Mouse (Mus musculus) thymus, adult 2 months (tissue): Measurements from ENCODE around the gene Oxld1. TPM values are rescaled to one million over a fixed set of nuclear protein-coding genes. Genes with fewer than 3 reads are reported as not detected.

Experiments
- DNase-seq: peaks from one replicate; pipeline ENCODE4 v3.0.0; 2021
- H3K27ac ChIP-seq: fragments of 200-500 bp; 2 replicates; pipeline ENCODE4 v1.5.1; 2012; ENCODE audit warnings: low read length, control low read depth; ENCODE audit not compliant: control insufficient read depth, insufficient read depth
- H3K27me3 ChIP-seq: fragments of 200-500 bp; 2 replicates; pipeline ENCODE4 v1.6.1; 2012; ENCODE audit warnings: mild to moderate bottlenecking, low read length, moderate library complexity, mixed read lengths; ENCODE audit not compliant: control insufficient read depth, insufficient read depth
- H3K36me3 ChIP-seq: fragments of 200-500 bp; 2 replicates; pipeline ENCODE4 v1.6.1; 2012; ENCODE audit warnings: mild to moderate bottlenecking, low read length, moderate library complexity; ENCODE audit not compliant: control insufficient read depth, insufficient read depth
- H3K4me1 ChIP-seq: fragments of 200-500 bp; replicated peaks from 2 replicates; pipeline ENCODE4 v1.6.1; 2012; ENCODE audit warnings: low read length; ENCODE audit not compliant: control insufficient read depth, insufficient read depth
- H3K4me3 ChIP-seq: fragments of 200-500 bp; 2 replicates; pipeline ENCODE4 v1.5.1; 2012; ENCODE audit warnings: mild to moderate bottlenecking, low read length, control low read depth, moderate library complexity; ENCODE audit not compliant: control insufficient read depth, insufficient read depth
- CTCF ChIP-seq: fragments of 200-500 bp; IDR thresholded peaks from 2 replicates; pipeline ENCODE4 v1.5.1; 2012; ENCODE audit warnings: mild to moderate bottlenecking, control low read depth, low read length, moderate library complexity, borderline replicate concordance; ENCODE audit not compliant: control insufficient read depth, poor library complexity, insufficient read depth; ENCODE audit errors: extremely low read depth
- POLR2A ChIP-seq: fragments of 200-500 bp; IDR thresholded peaks from 2 replicates; pipeline ENCODE4 v1.6.1; 2012; ENCODE audit warnings: mild to moderate bottlenecking, low read length, control low read depth, moderate library complexity; ENCODE audit not compliant: control insufficient read depth, poor library complexity, insufficient read depth; ENCODE audit errors: extremely low read depth
- WGBS: fragments of 180-500 bp; shearing (Covaris S2); methylation state at CpG from one replicate; pipeline ENCODE4 v1.1.7; 2018; 5-methylcytosine and 5-hydroxymethylcytosine counted together
- polyA plus RNA-seq: library from polyadenylated mRNA; depleted of rRNA; stranded (reverse); fragments of >200 nt; gene quantifications from 2 replicates; pipeline ENCODE4 v1.2.3, GENCODE M21; 2012

Gene Oxld1
- polyA plus RNA-seq, 1 experiment = 17.3 TPM

DNA sequence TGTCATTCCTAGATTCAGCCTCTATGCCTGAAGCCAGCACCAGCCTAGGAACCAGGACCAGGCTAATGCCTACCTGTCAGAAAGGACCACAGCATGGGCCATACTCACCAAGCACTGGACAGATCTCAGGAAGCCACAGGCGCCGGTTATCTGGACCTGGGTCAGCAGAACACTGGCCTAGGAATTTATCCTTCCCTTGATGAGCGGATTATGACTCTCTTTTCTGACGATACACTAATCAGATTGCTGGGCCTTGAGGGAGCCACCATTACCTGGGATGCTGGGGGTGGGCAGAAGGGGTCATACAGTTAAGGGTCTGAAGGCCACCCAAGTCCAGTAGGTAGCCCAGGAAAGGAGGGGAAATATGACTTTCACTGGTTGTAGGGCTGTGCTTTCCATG is 4.6 kb downstream of the Oxld1 start, which contains the start of gene Pde6g:
Gene Pde6g (minus strand): TSS at position 195 of the 400 bp plus-strand sequence.
- TF ChIP-seq POLR2A (no peak), CTCF (no peak)
- no peak within 1 kb of the TSS for H3K27ac ChIP-seq
- H3K4me1 ChIP-seq = peaks cover 13% of the 10 kb centered on the region
- DNase-seq = no peak
- WGBS = 95% methylated on average over 4 of the region's 4 CpGs
- H3K27me3 ChIP-seq = no peaks in the 10 kb centered on the region
- H3K36me3 ChIP-seq = no peaks in the 10 kb centered on the region
- no peak within 1 kb of the TSS for H3K4me3 ChIP-seq

GRCm38 (mm10) chr11:120452246-120452645 is 5.6 kb downstream of the Oxld1 start:
- 93% methylated on average over 3 of the region's 3 CpGs for WGBS

DNA sequence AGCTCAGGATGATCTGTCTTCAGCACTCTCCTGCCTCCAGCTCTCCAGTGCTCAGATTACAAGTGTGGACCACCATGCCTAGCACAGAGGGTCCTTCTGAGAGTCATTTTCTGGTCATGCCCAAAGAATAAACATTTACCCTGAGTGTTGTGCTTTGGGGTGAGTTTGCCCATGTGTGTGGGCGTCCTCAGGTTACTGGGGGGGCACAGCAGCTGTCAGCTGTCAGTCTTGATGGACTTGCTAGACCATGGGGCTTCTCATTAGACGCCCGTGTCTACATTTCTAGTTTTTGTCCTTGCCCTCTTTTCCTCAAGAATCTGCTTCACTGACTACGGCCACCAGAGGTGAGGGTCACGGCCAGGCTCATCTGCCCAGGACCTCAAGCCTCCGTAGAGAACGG is 10.7 kb downstream of the Oxld1 start:
- no peaks in the 10 kb centered on the region for H3K36me3 ChIP-seq
- WGBS = 96% methylated on average over 7 of the region's 7 CpGs
- H3K27me3 ChIP-seq = no peaks in the 10 kb centered on the region
- H3K4me3 ChIP-seq = no peak overlapping the region
- peaks cover 10% of the 10 kb centered on the region for H3K4me1 ChIP-seq
- no peak overlapping the region for H3K27ac ChIP-seq
- TF ChIP-seq POLR2A = no peak
- no peak for TF ChIP-seq CTCF
- no peak for DNase-seq

More at GRCm38 (mm10) chr11:120452246-120452645, 5.6 kb downstream of the Oxld1 start:
- Histone ChIP-seq H3K36me3 (no peaks in the 10 kb centered on the region), H3K27ac (no peak overlapping the region), H3K4me1 (peaks cover 14% of the 10 kb centered on the region), H3K27me3 (no peaks in the 10 kb centered on the region), H3K4me3 (no peak overlapping the region)
- TF ChIP-seq POLR2A (no peak), CTCF (no peak)
- DNase-seq = no peak

DNA sequence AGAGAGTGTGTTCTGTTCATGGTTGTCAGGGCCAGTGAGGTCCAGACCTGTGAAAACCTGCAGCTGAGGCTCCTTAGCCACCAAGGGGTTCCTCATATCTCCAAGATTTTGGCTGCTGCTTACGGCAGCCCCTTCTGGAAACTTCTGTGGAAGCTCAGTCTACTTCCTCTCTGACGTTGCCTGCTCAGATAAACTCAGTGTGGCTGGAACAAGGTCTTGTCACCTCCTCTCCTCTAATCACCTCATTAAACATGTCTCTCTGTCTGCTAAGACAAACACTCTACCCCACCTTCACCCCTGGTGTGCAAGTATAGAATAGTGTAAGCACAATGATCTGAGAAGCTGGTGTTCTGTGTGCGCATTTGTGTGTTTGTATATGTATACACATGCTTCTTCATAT is 12.4 kb downstream of the Oxld1 start:
- WGBS = 83% methylated on average over 3 of the region's 3 CpGs

GRCm38 (mm10) chr11:120444106-120444505 is 13.8 kb downstream of the Oxld1 start:
- no peak overlapping the region for H3K27ac ChIP-seq
- H3K27me3 ChIP-seq = no peaks in the 10 kb centered on the region

More for the DNA sequence above, 12.4 kb downstream of the Oxld1 start:
- Histone ChIP-seq H3K27me3 (no peaks in the 10 kb centered on the region), H3K4me1 (peaks cover 8% of the 10 kb centered on the region), H3K27ac (no peak overlapping the region), H3K36me3 (no peaks in the 10 kb centered on the region), H3K4me3 (no peak overlapping the region)
- TF ChIP-seq POLR2A (no peak), CTCF (no peak)
- DNase-seq = no peak

DNA sequence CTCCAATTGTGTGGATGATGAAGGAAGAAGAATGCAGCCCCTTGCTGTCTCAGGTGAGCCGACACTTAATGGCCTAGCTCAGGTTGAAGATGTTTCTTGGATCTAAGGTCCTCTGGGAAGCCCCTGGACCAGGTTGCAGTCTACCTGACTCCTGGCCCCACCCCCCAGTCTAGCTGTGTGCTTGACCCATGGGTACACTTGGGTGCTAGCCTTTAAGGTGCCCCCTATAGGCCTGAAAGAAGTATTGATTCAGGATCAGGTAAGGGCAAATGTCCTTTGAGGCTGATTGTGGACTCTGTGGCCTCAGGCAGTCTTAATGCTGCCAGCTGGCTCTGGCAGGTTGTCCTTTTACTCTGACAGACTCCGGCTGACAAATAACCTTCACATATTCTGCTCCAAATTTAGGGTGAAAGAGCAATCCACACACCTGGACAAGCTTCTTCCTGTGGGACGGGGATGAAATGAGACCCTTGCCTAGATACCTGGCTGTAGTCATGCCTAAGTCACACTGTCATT is 15.0 kb downstream of the Oxld1 start:
- no peak for DNase-seq
- Histone ChIP-seq H3K27me3 (no peaks in the 10 kb centered on the region), H3K36me3 (no peaks in the 10 kb centered on the region), H3K27ac (no peak overlapping the region), H3K4me3 (no peak overlapping the region), H3K4me1 (0 out of 2 replicates have a peak, but pooled peaks cover under 1% of the 10 kb centered on the region)
- WGBS = 98% methylated on average over 3 of the region's 3 CpGs
- TF ChIP-seq POLR2A (no peak), CTCF (no peak)

More at GRCm38 (mm10) chr11:120444106-120444505, 13.8 kb downstream of the Oxld1 start:
- WGBS = 80% methylated on average over 6 of the region's 6 CpGs
- no peak for DNase-seq
- peaks cover 8% of the 10 kb centered on the region for H3K4me1 ChIP-seq
- H3K4me3 ChIP-seq = no peak overlapping the region
- TF ChIP-seq CTCF = no peak
- TF ChIP-seq POLR2A = no peak
- H3K36me3 ChIP-seq = no peaks in the 10 kb centered on the region

DNA sequence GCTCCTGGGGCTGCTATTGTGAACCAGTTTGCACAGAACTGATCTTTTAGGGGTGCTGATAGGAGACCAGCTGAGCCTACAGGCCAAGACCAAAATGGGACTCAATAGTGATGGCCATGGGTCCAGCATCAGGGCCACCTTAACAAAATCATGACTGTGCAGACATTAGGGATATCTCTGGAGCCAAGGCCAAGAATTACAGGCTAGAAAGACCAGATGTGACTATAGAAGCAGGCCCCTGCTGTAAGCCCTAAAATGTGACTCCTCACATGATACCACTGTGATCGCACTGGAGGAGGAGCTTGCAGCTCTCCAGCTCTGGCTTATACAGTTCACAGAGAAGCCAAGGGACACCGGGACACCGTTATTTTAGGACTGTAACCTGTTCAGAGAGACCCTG is 15.5 kb downstream of the Oxld1 start, which contains the start of gene Tspan10:
Gene Tspan10 (plus strand): TSS at position 301 of the 400 bp plus-strand sequence.
- Histone ChIP-seq H3K4me1 (no peaks in the 10 kb centered on the region), H3K27ac (no peak within 1 kb of the TSS), H3K4me3 (no peak within 1 kb of the TSS), H3K36me3 (no peaks in the 10 kb centered on the region), H3K27me3 (no peaks in the 10 kb centered on the region)
- 89% methylated on average over 3 of the region's 3 CpGs for WGBS
- TF ChIP-seq POLR2A (no peak), CTCF (no peak)
- no peak for DNase-seq
